Mouse (Mus musculus): Measurements from ENCODE around the gene Dusp13.

DNA sequence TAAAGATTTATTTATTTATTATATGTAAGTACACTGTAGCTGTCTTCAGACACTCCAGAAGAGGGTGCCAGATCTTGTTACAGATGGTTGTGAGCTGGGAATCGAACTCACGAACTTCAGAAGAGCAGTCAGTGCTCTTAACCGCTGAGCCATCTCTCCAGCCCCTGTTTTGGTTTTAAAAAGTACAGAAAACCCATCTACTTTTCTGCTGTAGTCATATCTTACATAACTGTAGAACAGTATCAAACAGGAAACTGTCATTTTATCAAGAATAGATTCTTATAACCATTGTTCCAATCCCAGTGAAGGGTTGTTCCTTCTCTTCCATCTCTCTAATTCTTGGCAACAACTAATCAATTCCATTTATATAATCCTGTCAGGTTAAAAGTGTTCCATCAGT lies 12.8 kb upstream of the Dusp13 start:
- TF ChIP-seq CTCF (IDR thresholded peaks at IDR 0.05; ENCODE audit: borderline replicate concordance, control insufficient read depth, extremely low read depth, insufficient read depth, low read length, poor library complexity) (no peak), POLR2A (IDR thresholded peaks at IDR 0.05; ENCODE audit: control insufficient read depth, extremely low read depth, insufficient read depth, low read length, poor library complexity) (no peak)
